9 mouse cellular contexts compared by ENCODE assay signal in genomic region chr9:120425768-120426167, GRCm38 (mm10).
DNase-seq lines count a peak whose midpoint lies in the region; ATAC-seq and TF ChIP-seq lines count a peak whose summit lies in the region.
"Had no signal": no experiment of that assay in that cellular context is flagged by ENCODE, and none has a peak within 500 bp of the region (broad histone marks: within the 10 kb centered on the region; RNA-seq: fewer than 3 reads in every experiment).

No protein-coding gene starts in this region.

- ATAC-seq in forebrain, embryonic 15.5 days (replicated peaks), result no peak
- ATAC-seq in neural tube, embryonic 15.5 days (ENCODE audit: low FRiP score), result no peak
- no peak for ATAC-seq in hindbrain, postnatal 0 days
- no peak for ATAC-seq in limb, embryonic 14.5 days (ENCODE audit: low FRiP score, low read depth)

- H3K27me3 ChIP-seq in forebrain, embryonic 10.5 days (ENCODE audit: poor library complexity, severe bottlenecking), result no peaks in the 10 kb centered on the region
- no peaks in the 10 kb centered on the region for H3K27me3 ChIP-seq in forebrain, embryonic 15.5 days
- no peaks in the 10 kb centered on the region; the same call in 1 of the 2 replicates for H3K27me3 ChIP-seq in neural tube, embryonic 15.5 days (replicated peaks)
- H3K27me3 ChIP-seq in cerebellum, adult 2 months (ENCODE audit: control insufficient read depth, insufficient read depth, low read length), result no peaks in the 10 kb centered on the region
- H3K27me3 ChIP-seq in hindbrain, postnatal 0 days (ENCODE audit: insufficient read depth, low read length), result no peaks in the 10 kb centered on the region
- H3K27me3 ChIP-seq in limb, embryonic 14.5 days (ENCODE audit: control insufficient read depth, insufficient read depth, low read length), result no peaks in the 10 kb centered on the region
- H3K27me3 ChIP-seq: hindbrain, embryonic 15.5 days had no signal

- H3K27ac ChIP-seq in forebrain, embryonic 10.5 days, result no peak overlapping the region
- H3K27ac ChIP-seq in forebrain, embryonic 15.5 days (replicated peaks), result no peak overlapping the region
- no peak overlapping the region for H3K27ac ChIP-seq in neural tube, embryonic 15.5 days (replicated peaks)
- no peak overlapping the region for H3K27ac ChIP-seq in cerebellum, adult 2 months (ENCODE audit: insufficient read depth, low read length)
- no peak overlapping the region for H3K27ac ChIP-seq in hindbrain, postnatal 0 days
- H3K27ac ChIP-seq in limb, embryonic 14.5 days (replicated peaks; ENCODE audit: low read depth, low read length), result no peak overlapping the region
- H3K27ac ChIP-seq: hindbrain, embryonic 15.5 days had no signal

- no peak overlapping the region for H3K4me2 ChIP-seq in forebrain, embryonic 15.5 days (replicated peaks)
- no peak overlapping the region for H3K4me2 ChIP-seq in neural tube, embryonic 15.5 days
- no peak overlapping the region for H3K4me2 ChIP-seq in hindbrain, postnatal 0 days (ENCODE audit: low read depth, low read length)
- no peak overlapping the region for H3K4me2 ChIP-seq in limb, embryonic 14.5 days (replicated peaks; ENCODE audit: low read depth, low read length, severe bottlenecking)
- H3K4me2 ChIP-seq: hindbrain, embryonic 15.5 days had no signal

- peak; percentile 50; the same call in 1 of the 2 replicates for TF ChIP-seq CTCF in cerebellum, adult 2 months (IDR thresholded peaks at IDR 0.05; ENCODE audit: borderline replicate concordance, insufficient read depth, low read depth, low read length)
- peak; percentile 88 for TF ChIP-seq CTCF in hindbrain, postnatal 0 days (IDR thresholded peaks at IDR 0.05; ENCODE audit: low read depth)

- DNase-seq in forebrain, embryonic 10.5 days (ENCODE audit: extremely low spot score, low spot score), result peak; percentile 60
- peak; percentile 76 for DNase-seq in neural tube, embryonic 10.5 days (ENCODE audit: extremely low spot score, low spot score)
- peak; percentile 21 to 51 for DNase-seq in cerebellum, adult 2 months
- peak; percentile 85 for DNase-seq in hindbrain, postnatal 0 days (ENCODE audit: low spot score)
- DNase-seq in limb, embryonic 14.5 days (ENCODE audit: low spot score), result peak; percentile 72
- peak; percentile 80 to 85 for DNase-seq in right cerebral cortex, postnatal 10 days (ENCODE audit: low spot score in 2 of 2)

- H3K9ac ChIP-seq in forebrain, embryonic 15.5 days (replicated peaks), result no peak overlapping the region
- no peak overlapping the region for H3K9ac ChIP-seq in neural tube, embryonic 15.5 days (replicated peaks)
- no peak overlapping the region for H3K9ac ChIP-seq in hindbrain, postnatal 0 days (replicated peaks; ENCODE audit: low read length)
- no peak overlapping the region for H3K9ac ChIP-seq in limb, embryonic 14.5 days (ENCODE audit: low read depth, low read length, severe bottlenecking)
- H3K9ac ChIP-seq: hindbrain, embryonic 15.5 days had no signal

- TF ChIP-seq POLR2A in cerebellum, adult 2 months (IDR thresholded peaks at IDR 0.05; ENCODE audit: borderline replicate concordance, insufficient read depth, low read length), result no peak
- no peak for TF ChIP-seq POLR2A in limb, embryonic 14.5 days (IDR thresholded peaks at IDR 0.05; ENCODE audit: borderline replicate concordance, extremely low read depth, insufficient read depth, insufficient read length)

- H3K4me3 ChIP-seq in forebrain, embryonic 10.5 days, result no peak overlapping the region
- no peak overlapping the region for H3K4me3 ChIP-seq in forebrain, embryonic 15.5 days
- H3K4me3 ChIP-seq in neural tube, embryonic 15.5 days (replicated peaks), result no peak overlapping the region
- H3K4me3 ChIP-seq in cerebellum, adult 2 months (replicated peaks; ENCODE audit: insufficient read depth, low read depth, low read length), result no peak overlapping the region
- no peak overlapping the region for H3K4me3 ChIP-seq in hindbrain, postnatal 0 days (ENCODE audit: low read length)
- H3K4me3 ChIP-seq in limb, embryonic 14.5 days (replicated peaks; ENCODE audit: low read length), result no peak overlapping the region
- H3K4me3 ChIP-seq: hindbrain, embryonic 15.5 days had no signal

- H3K36me3 ChIP-seq in forebrain, embryonic 10.5 days (replicated peaks), result no peaks in the 10 kb centered on the region
- H3K36me3 ChIP-seq in forebrain, embryonic 15.5 days, result no peaks in the 10 kb centered on the region
- H3K36me3 ChIP-seq in neural tube, embryonic 15.5 days, result no peaks in the 10 kb centered on the region; the same call in 1 of the 2 replicates
- no peaks in the 10 kb centered on the region for H3K36me3 ChIP-seq in hindbrain, postnatal 0 days (ENCODE audit: insufficient read depth, low read length)
- H3K36me3 ChIP-seq in limb, embryonic 14.5 days (ENCODE audit: control insufficient read depth, insufficient read depth, low read length), result no peaks in the 10 kb centered on the region
- H3K36me3 ChIP-seq: hindbrain, embryonic 15.5 days had no signal

- no peaks in the 10 kb centered on the region for H3K9me3 ChIP-seq in forebrain, embryonic 10.5 days
- H3K9me3 ChIP-seq in forebrain, embryonic 15.5 days, result no peaks in the 10 kb centered on the region
- no peaks in the 10 kb centered on the region for H3K9me3 ChIP-seq in neural tube, embryonic 15.5 days (replicated peaks)
- H3K9me3 ChIP-seq in hindbrain, postnatal 0 days (ENCODE audit: low read length), result no peaks in the 10 kb centered on the region
- no peaks in the 10 kb centered on the region for H3K9me3 ChIP-seq in limb, embryonic 14.5 days (ENCODE audit: control insufficient read depth, low read length)
- H3K9me3 ChIP-seq: hindbrain, embryonic 15.5 days had no signal

- H3K4me1 ChIP-seq in forebrain, embryonic 10.5 days, result no peaks in the 10 kb centered on the region
- H3K4me1 ChIP-seq in forebrain, embryonic 15.5 days, result 0 out of 2 replicates have a peak, but pooled peaks cover 4% of the 10 kb centered on the region
- H3K4me1 ChIP-seq in neural tube, embryonic 15.5 days, result 0 out of 2 replicates have a peak, but pooled peaks cover 5% of the 10 kb centered on the region
- no peaks in the 10 kb centered on the region for H3K4me1 ChIP-seq in cerebellum, adult 2 months (ENCODE audit: control insufficient read depth, insufficient read depth, low read length)
- no peaks in the 10 kb centered on the region for H3K4me1 ChIP-seq in hindbrain, postnatal 0 days (ENCODE audit: insufficient read depth, low read length)
- no peaks in the 10 kb centered on the region for H3K4me1 ChIP-seq in limb, embryonic 14.5 days (ENCODE audit: control insufficient read depth, insufficient read depth, low read length)
- H3K4me1 ChIP-seq: hindbrain, embryonic 15.5 days had no signal

- WGBS in forebrain, embryonic 10.5 days, result 52% methylated on average over 5 of the region's 5 CpGs
- 34% methylated on average over 5 of the region's 5 CpGs for WGBS in forebrain, embryonic 15.5 days
- WGBS in neural tube, embryonic 15.5 days, result 45% methylated on average over 5 of the region's 5 CpGs
- 36% methylated on average over 5 of the region's 5 CpGs for WGBS in cerebellum, adult 2 months
- whole genome bisulfite sequencing in hindbrain, postnatal 0 days, result 46% methylated on average over 5 of the region's 5 CpGs
- WGBS in limb, embryonic 14.5 days, result 33% methylated on average over 5 of the region's 5 CpGs
